Mouse (Mus musculus): ENCODE measurements at regions not wholly inside any gene's neighbourhood (a gene's known extent, or its start where the extent isn't known, plus 50 kb on each side); places are given as distances from the start of the nearest gene placed in this dataset.

- no peaks in the 10 kb centered on the region for H3K9me3 ChIP-seq (ENCODE audit: control insufficient read depth, low read length)
- WGBS, result 67% methylated on average over 3 of the region's 3 CpGs
- no peaks in the 10 kb centered on the region for H3K36me3 ChIP-seq (ENCODE audit: control insufficient read depth, insufficient read depth, low read length)
- H3K4me2 ChIP-seq (replicated peaks; ENCODE audit: low read depth), result no peak overlapping the region
- H3K4me3 ChIP-seq (ENCODE audit: low read depth, low read length), result no peak overlapping the region
- ATAC-seq (ENCODE audit: low FRiP score, low TSS enrichment) (no peak), DNase-seq (ENCODE audit: low spot score) (no peak)
- no peaks in the 10 kb centered on the region for H3K27me3 ChIP-seq (ENCODE audit: control insufficient read depth, insufficient read depth, low read length)
- no peak overlapping the region for H3K9ac ChIP-seq (ENCODE audit: low read length)
- H3K4me1 ChIP-seq (replicated peaks; ENCODE audit: control insufficient read depth, insufficient read depth), result no peaks in the 10 kb centered on the region
- H3K27ac ChIP-seq (replicated peaks), result no peak overlapping the region
- TF ChIP-seq CTCF (IDR thresholded peaks at IDR 0.05; ENCODE audit: low read depth), result no peak
- TF ChIP-seq EP300 (optimal IDR thresholded peaks at IDR 0.05), result no peak
These were observed 56.5 kb downstream of the Otud1 start for GRCm38 (mm10) chr2:19714025-19714424.

GRCm38 (mm10) chr2:19715564-19716238, 58.1 kb downstream of the Otud1 start:
- ATAC-seq (ENCODE audit: low FRiP score, low TSS enrichment), result peak; percentile 79
- no peak overlapping the region for H3K9ac ChIP-seq (ENCODE audit: low read length)

GRCm38 (mm10) chr2:19716388-19716787, 58.8 kb downstream of the Otud1 start:
- 80% methylated on average over 5 of the region's 5 CpGs for WGBS
- DNase-seq (ENCODE audit: low spot score), result no peak

More at GRCm38 (mm10) chr2:19715564-19716238, 58.1 kb downstream of the Otud1 start:
- no peaks in the 10 kb centered on the region for H3K36me3 ChIP-seq (ENCODE audit: control insufficient read depth, insufficient read depth, low read length)
- TF ChIP-seq EP300 (optimal IDR thresholded peaks at IDR 0.05) (no peak), CTCF (IDR thresholded peaks at IDR 0.05; ENCODE audit: low read depth) (peak; percentile 91)
- H3K27ac ChIP-seq (replicated peaks), result no peak overlapping the region
- no peaks in the 10 kb centered on the region for H3K4me1 ChIP-seq (replicated peaks; ENCODE audit: control insufficient read depth, insufficient read depth)
- peak overlapping the region; percentile 40 for H3K4me2 ChIP-seq (replicated peaks; ENCODE audit: low read depth)
- WGBS, result 5% methylated on average over 11 of the region's 11 CpGs
- DNase-seq (ENCODE audit: low spot score), result peak; percentile 71
- no peaks in the 10 kb centered on the region for H3K27me3 ChIP-seq (ENCODE audit: control insufficient read depth, insufficient read depth, low read length)
- no peaks in the 10 kb centered on the region for H3K9me3 ChIP-seq (ENCODE audit: control insufficient read depth, low read length)
- H3K4me3 ChIP-seq (ENCODE audit: low read depth, low read length), result 0 out of 2 replicates have a peak overlapping the region, but pooled peaks have one; percentile 15

DNA sequence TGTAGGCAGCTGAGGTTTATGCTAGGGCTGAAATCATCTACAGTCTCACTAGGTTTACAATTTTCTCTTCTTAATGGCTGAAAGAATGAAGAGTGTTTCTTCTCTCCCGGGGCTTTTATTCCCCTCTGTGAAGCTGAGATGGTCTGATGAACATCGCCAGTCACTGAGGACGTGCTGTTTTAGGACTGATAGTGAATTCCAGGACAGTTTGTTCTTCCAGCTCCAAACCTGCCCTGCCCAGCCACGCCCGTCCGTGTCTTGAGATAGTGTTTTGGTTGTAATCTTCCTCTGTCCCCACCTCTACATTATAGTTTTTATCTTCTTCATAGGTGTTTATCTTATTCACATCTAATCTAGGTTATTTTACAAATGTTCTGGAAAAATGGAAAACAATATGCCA, 68.5 kb downstream of the Otud1 start:
- Histone ChIP-seq H3K27ac (replicated peaks) (no peak overlapping the region), H3K36me3 (ENCODE audit: control insufficient read depth, insufficient read depth, low read length) (no peaks in the 10 kb centered on the region), H3K4me3 (ENCODE audit: low read depth, low read length) (no peak overlapping the region), H3K9me3 (ENCODE audit: control insufficient read depth, low read length) (no peaks in the 10 kb centered on the region), H3K9ac (ENCODE audit: low read length) (no peak overlapping the region), H3K4me1 (replicated peaks; ENCODE audit: control insufficient read depth, insufficient read depth) (no peaks in the 10 kb centered on the region), H3K4me2 (replicated peaks; ENCODE audit: low read depth) (no peak overlapping the region), H3K27me3 (ENCODE audit: control insufficient read depth, insufficient read depth, low read length) (no peaks in the 10 kb centered on the region)
- TF ChIP-seq CTCF (IDR thresholded peaks at IDR 0.05; ENCODE audit: low read depth), result no peak
- TF ChIP-seq EP300 (optimal IDR thresholded peaks at IDR 0.05), result no peak
- ATAC-seq (ENCODE audit: low FRiP score, low TSS enrichment), result no peak
- DNase-seq (ENCODE audit: low spot score), result no peak
- WGBS, result 71% methylated on average over 6 of the region's 6 CpGs

More at GRCm38 (mm10) chr2:19716388-19716787, 58.8 kb downstream of the Otud1 start:
- H3K9ac ChIP-seq (ENCODE audit: low read length), result no peak overlapping the region
- no peak overlapping the region for H3K4me2 ChIP-seq (replicated peaks; ENCODE audit: low read depth)
- TF ChIP-seq EP300 (optimal IDR thresholded peaks at IDR 0.05) (no peak), CTCF (IDR thresholded peaks at IDR 0.05; ENCODE audit: low read depth) (no peak)
- no peak overlapping the region for H3K27ac ChIP-seq (replicated peaks)
- no peaks in the 10 kb centered on the region for H3K4me1 ChIP-seq (replicated peaks; ENCODE audit: control insufficient read depth, insufficient read depth)
- no peak for ATAC-seq (ENCODE audit: low FRiP score, low TSS enrichment)
- H3K36me3 ChIP-seq (ENCODE audit: control insufficient read depth, insufficient read depth, low read length), result no peaks in the 10 kb centered on the region
- H3K27me3 ChIP-seq (ENCODE audit: control insufficient read depth, insufficient read depth, low read length), result no peaks in the 10 kb centered on the region
- H3K9me3 ChIP-seq (ENCODE audit: control insufficient read depth, low read length), result no peaks in the 10 kb centered on the region
- no peak overlapping the region for H3K4me3 ChIP-seq (ENCODE audit: low read depth, low read length)

DNA sequence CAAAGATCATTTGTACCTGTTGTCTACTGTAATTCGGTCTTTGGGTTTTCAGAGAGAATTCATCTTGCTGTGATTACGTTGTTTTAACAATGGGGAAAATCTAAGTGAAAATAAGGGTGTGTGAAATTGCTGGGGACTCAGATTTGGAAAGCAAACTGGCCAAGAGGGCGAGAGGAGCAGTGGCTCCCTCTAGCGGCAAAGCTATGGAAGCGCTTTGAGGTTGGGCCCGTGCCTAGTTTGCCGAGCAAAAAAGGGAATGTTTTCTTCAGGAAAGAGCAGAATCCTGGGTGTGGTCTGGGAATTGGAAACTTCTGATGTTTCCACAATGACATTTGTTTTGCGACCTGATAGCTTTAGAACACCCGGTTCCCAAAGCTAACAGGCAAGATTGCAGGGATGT, 69.4 kb downstream of the Otud1 start:
- whole genome bisulfite sequencing, result 8% methylated on average over 9 of the region's 9 CpGs
- peak; percentile 32 for DNase-seq (ENCODE audit: low spot score)
- H3K9ac ChIP-seq (ENCODE audit: low read length), result no peak overlapping the region
- no peaks in the 10 kb centered on the region for H3K27me3 ChIP-seq (ENCODE audit: control insufficient read depth, insufficient read depth, low read length)
- no peaks in the 10 kb centered on the region for H3K4me1 ChIP-seq (replicated peaks; ENCODE audit: control insufficient read depth, insufficient read depth)
- ATAC-seq (ENCODE audit: low FRiP score, low TSS enrichment), result no peak
- TF ChIP-seq EP300 (optimal IDR thresholded peaks at IDR 0.05) (no peak), CTCF (IDR thresholded peaks at IDR 0.05; ENCODE audit: low read depth) (peak; percentile 89)
- no peak overlapping the region for H3K27ac ChIP-seq (replicated peaks)
- H3K4me3 ChIP-seq (ENCODE audit: low read depth, low read length), result no peak overlapping the region
- no peak overlapping the region for H3K4me2 ChIP-seq (replicated peaks; ENCODE audit: low read depth)
- H3K36me3 ChIP-seq (ENCODE audit: control insufficient read depth, insufficient read depth, low read length), result no peaks in the 10 kb centered on the region
- H3K9me3 ChIP-seq (ENCODE audit: control insufficient read depth, low read length), result no peaks in the 10 kb centered on the region

Measured in stomach, postnatal 0 days (tissue).